Mouse (Mus musculus) left cerebral cortex, postnatal 25 days (tissue): ENCODE data around the gene Map2k4. TPM values are rescaled to one million over a fixed set of nuclear protein-coding genes. Genes with fewer than 3 reads are reported as not detected.

ENCODE experiments used
- DNase-seq, 2 experiments: peaks; one replicate each; pipeline ENCODE4 v3.0.0; 2022; ENCODE audit warnings: low spot score in 2 of 2, mixed read lengths in 1 of 2
- intact Hi-C: fragments of 180-260 bp; cut with DNase I; formaldehyde crosslinking; loops from one replicate; pipeline ENCODE4 v1.15.1; 2025
- total RNA-seq, 2 experiments: library from RNA; stranded (reverse); gene quantifications; 2 replicates each; pipeline ENCODE4 v1.2.3; 2021

The Map2k4 gene
- 100 to 1,000 TPM; 192 to 196 TPM for total RNA-seq

DNA sequence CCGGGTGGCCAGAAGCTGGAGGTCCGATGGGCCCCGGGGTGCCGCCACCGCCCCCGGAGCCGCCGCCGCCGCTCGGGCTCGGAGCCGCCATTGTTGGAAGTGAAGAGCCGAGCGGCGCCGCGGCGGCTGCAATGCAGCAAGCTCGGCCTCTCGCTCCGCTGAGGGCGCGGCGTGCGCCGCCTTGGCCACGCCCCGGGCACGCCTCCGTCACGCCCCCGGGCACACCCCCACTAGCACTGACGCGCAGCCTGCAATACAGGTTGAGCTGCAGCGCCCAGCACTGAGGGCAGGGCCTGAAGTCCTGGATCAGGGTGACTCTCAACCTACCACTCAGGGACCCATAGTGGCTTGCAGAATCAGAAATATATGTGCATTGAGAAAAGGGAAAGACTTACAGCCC, at the start of gene Map2k4:
Gene Map2k4, minus strand, starts transcription at position 144 of the 400 bp plus-strand sequence.
- peak; percentile 91 to 92 for DNase-seq
- intact Hi-C loops = no loop called here

DNA sequence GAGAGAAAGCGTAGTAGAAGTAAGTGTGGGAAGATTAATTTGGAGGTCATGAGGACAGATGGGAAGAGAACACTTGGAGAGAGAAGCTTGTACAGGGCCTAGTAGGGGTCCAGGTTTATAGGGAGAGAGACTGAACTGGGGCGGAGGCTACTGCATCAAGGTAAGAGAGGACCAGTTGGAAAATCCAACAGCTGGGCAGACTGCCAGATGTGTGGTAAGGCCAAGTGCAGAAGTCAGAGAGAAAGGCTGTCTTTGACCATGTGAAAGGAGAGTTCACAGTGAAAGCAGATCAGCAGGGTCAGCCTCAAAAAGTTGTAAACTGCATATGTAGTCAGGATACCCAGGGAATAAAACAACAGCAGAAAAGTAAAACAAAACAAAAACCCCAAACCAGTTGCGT, 36.5 kb upstream of the Map2k4 start:
- intact Hi-C loops = no loop called here
- no peak for DNase-seq

DNA sequence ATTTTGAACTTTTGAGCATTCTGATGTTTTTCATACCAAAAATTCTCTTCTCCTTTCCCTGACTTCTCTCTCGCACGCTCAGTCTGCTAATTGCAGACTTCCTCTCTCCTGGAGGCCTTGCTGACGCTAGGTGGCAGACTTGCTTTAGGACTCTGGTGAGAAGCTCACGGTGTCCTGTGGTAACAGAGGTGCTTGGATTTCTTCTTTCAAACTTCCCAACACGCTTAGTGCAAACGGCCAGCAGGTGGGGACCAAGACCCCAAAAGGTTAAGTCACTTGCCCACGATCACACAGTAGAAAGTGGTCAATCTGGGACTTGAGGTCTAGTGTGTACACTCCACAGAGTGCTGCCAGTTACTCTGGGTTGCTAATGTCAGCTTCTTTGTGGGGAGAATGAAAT, 32.8 kb upstream of the Map2k4 start:
- DNase-seq = peak; percentile 70 to 77

DNA sequence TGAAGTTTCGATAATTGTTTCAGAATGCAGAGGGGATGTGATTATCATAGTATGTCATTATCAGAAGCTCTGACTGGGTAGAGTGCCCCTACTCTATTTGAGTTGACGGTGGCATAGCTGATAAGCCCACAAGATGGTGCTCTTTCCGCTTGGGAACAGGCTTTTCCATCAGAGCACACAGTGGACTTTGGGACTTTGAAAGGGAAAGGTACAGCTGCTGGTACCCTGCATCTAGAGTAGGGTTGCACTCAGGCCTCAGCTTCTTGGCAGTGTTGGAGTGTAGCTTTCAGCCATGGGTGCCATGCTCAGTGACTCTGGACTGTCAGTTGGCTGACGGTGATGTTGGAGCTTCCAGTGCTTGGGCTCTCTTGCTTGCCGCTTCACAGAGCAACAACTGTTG, 32.2 kb upstream of the Map2k4 start:
- intact Hi-C loops = loop anchor here (2.0 kb wide), 2 partner anchors 1051 to 1079 kb away; no protein-coding TSS in a partner anchor
- peak in 1 of 2 experiments; percentile 21 for DNase-seq

More for the DNA sequence above, 32.8 kb upstream of the Map2k4 start:
- intact Hi-C loops = loop anchor here (2.0 kb wide), 2 partner anchors 1050 to 1078 kb away; no protein-coding TSS in a partner anchor

DNA sequence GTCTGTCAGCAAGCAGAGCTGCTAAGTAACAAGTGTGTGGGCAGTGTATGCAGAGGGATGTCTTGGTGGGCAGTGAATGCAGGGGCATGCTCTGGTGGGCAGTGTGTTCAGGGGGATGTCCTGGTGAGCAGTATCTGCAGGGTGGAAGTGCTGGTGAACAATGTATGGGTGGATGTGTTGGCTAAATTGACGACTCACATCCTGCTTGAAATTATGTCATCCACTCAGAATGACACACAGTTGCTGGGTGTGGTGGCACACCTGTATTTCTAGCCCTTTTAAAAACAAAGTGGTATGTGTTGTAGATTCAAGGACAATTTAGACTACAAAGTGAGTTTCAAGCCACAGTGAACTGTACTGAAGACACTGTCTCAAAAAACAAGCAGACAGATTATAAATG, 30.1 kb upstream of the Map2k4 start:
- intact Hi-C loops = no loop called here
- DNase-seq = no peak

DNA sequence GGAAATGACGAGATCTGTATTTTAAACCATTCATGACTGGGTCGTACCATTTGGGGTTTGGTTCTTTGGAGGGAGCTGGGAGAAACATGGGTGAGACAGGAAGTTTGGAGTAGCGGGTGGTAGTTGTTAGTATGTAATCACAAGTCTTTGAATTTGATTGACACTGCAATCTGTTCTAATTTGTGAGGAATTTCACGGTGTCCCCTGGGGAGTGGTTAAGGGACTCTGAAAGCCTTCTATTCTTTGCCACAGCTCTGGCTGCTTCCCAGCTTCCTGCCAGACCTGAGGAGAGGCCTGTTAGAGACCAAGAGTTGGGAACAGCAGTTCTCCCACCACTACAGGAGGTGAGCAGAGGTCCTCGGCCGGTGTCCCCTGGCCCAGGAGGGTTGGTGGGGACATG, 28.1 kb upstream of the Map2k4 start:
- no peak for DNase-seq
- intact Hi-C loops = no loop called here

DNA sequence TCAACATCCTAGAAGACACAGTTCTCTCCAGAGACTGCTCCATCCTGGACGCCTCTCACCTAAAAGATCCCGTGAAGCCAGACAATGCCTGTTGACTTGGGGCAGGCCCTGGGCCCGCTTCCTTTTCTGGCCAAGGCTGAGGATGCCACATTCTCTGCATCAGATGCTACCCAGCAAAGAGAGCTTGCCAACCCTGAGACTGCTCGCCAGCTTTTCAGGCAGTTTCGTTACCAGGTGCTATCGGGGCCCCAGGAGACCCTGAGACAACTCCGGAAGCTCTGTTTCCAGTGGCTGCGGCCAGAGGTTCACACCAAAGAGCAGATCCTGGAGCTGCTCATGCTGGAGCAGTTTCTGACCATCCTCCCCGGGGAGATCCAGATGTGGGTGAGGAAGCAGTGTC, 26.3 kb upstream of the Map2k4 start:
- DNase-seq = no peak
- intact Hi-C loops = no loop called here

DNA sequence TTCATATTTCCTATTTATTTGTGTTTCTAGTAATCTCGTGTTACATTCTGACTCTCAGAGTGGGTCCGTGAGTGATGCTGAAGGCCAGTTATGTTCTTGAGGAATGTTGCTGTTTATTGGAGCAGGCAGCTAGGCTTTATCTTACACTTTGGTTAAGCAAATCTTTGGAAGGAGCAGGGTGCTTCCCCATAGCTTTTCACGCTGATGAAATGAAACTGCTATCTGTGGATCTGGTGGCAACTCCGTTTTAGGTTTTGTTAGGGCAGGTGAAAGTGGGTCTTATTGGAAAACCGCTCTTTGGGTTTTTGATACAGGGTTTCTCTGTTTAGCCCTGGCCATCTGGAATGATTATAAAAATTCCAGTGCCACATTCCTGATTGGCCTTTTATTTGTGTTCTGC, 24.0 kb upstream of the Map2k4 start:
- DNase-seq = no peak
- intact Hi-C loops = no loop called here

DNA sequence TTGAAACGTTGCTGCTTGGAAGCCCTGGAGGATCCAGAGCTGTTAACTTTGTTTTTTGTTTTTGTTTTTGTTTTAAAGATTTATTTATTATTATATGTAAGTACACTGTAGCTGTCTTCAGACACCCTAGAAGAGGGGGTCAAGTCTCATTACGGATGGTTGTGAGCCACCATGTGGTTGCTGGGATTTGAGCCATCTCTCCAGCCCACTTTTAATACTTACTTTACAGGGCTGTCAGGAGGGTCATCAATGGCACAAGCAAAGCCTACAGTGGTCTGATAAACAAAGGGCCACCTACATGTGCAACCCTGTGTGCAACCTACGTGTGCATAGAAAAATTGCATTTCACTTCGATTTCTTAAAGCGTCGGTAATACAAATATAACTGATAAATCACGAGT, 19.5 kb upstream of the Map2k4 start:
- intact Hi-C loops = no loop called here
- DNase-seq = no peak

DNA sequence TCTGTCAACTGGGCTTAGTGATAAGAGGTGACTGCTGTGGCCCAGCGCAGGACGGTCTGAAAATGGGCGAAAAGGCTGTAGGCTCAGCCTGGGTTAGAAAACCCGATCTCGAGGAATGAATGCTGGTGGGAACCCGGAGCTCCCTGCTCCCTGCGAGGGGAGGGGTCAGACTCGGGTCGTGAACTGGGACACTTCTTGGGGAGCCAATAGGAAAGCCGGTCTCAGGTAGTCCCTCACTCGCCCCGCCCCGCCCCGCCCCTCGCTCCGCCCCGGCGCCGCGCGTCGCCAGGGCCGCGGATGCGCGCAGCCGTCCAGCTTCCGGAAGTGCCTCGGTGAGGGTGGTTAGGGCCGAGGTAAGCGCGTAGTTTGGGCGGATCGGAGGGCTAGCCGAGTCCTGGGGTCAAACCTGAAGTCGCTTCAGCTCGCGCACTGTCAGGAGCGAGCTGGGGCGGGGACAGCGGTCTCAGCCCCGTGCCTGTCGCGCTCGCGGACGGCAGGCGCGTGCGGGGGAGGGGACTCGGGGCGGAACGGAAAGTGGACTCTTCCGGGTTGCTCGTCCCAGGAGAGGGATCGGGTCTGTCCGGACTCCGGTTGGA, 18.9 kb upstream of the Map2k4 start, which contains the start of gene Zkscan6:
Gene Zkscan6, plus strand, starts transcription at position 267 of the 596 bp plus-strand sequence.
- peak; percentile 79 to 89 for DNase-seq
- intact Hi-C loops = no loop called here

DNA sequence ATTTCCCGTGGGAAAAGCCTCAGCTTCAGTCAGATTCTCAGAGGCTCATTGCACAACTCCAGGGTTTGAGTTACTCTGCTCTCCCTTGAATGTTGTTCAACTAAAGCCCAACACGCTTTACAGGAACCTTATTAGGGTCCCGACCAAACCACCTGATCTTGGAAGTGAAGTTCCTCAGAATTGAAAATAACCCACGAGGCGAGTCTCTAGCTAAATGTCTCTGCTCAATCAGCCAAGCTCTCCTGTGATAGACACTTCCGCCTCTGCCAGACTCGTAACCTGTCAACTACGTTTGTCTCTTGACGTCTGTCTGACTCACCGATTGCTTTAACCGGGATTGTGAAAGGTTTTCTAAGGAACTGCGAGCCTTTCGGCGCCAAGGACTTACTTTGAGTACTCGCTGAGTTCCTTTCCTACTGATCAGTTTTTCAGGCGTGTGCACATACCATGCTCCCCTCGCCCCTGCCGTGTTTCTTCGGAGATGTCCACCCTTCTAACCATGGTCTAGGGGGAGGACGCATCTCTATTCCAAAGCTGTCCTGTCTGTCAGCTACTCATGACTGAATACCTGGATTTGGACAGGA, 18.3 kb upstream of the Map2k4 start:
- intact Hi-C loops = no loop called here

DNA sequence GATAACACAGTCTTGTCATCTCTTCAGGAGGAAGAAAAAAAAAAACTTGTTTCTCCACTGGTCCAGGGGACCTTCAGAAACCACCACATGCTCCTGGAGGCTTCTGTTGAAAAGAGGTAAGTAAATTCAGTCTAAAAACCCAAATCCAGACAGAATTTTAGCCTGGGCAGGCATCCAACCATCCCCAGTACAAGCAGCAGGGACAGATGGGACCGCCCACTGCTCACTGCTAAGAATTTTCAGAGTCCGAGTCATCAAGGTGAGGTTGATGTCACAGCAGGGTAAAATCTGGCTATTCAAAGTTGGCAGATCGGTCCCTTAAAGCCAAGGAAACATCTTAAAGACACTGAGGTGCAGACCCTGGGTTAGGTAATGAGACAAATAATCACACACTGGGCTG, 13.8 kb upstream of the Map2k4 start:
- intact Hi-C loops = no loop called here
- peak; percentile 79 to 96 for DNase-seq

More for the DNA sequence above, 18.3 kb upstream of the Map2k4 start:
- DNase-seq = peak; percentile 19 to 63

DNA sequence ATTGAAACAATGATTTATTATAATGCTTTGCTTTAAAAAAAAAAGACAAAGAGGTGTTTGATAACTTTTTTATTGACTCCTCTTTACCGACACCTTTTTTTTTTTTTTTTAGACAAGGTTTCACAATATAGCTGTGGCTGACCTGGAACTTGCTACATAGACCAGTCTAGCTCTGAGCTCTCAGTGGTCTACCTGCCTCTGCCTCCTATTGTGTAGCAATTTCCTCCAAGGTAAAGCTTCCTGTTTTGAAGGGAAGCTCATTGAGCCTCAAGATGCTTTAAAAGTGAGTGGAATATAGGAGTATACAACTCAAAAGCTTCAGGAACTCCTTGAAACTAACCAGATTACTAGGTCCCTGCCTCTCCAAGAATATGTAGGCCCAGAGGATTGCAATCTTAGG, 7.8 kb upstream of the Map2k4 start:
- intact Hi-C loops = no loop called here
- DNase-seq = no peak

DNA sequence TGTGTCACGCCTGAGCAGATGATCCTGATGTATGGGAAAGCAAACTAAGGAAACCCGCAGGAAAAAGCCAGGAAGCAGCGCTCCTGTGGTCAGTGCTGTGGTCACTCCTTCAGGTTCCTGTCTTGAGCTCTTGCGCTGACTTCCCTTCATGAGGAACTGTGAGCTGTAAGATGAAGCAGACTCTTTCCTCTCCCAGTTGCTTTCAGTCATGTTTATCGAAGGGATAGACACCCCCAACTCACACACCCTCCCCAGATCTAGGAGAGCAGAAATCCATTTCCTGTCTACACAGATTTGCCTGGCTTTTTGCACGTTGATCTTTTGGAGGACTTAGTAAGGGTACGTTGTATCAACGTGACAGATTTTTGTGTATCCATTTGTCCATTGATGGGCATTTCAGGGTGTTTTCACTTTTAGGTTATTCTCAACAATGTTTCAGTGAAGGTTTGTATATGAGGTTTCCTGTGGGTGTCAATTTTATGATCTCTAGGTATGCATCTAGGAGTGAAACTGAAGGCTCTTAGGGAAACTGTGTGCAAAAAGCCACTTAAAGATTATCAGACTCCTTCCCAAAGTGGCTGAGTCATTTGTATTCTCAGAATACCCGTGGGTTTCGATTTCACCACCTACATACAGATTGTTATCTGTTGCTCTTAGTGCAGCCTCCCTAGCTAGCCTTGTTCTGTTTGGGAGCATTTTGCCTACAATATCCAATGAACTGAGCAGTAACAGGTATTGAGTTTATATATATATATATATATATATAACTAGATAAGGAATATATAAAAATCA, 6.5 kb upstream of the Map2k4 start:
- DNase-seq = no peak
- intact Hi-C loops = no loop called here

DNA sequence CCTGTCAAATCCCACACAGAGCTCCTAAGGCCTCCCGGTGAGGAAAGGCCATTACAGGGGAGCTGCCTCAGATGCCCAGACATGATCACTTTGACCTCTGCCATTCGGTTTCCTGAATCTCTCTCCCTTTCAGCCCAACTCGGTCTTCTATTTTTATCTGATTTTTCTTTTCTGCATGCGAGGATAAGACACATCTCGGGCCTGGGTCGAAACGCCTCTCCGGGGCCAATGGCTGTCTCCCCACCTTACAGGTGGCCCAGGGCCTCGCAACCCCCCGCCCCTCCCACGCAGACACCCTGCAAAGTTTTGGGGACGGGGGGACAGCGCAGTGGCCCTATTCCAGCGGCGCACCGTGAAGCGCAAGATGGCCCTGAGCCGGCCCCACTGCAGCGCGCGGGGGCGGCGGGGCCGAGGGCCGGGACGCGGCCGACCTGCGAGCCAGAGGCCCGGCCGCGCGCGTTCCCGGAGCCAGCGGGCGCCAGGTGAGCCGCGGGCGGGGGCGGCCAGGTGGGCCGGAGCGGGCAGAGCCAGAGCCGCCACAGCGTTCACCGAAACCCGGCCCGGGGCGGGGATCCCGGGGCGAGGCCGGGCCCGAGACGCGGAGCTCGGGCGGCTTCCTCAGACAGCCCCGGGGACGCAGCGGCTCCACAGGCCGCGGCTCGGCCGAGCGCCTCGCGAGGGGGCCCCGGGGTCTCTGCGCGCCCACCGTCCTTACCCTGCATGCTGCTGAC, 511 bp downstream of the Map2k4 start:
- DNase-seq = peak in 1 of 2 experiments; percentile 24
- intact Hi-C loops = no loop called here

DNA sequence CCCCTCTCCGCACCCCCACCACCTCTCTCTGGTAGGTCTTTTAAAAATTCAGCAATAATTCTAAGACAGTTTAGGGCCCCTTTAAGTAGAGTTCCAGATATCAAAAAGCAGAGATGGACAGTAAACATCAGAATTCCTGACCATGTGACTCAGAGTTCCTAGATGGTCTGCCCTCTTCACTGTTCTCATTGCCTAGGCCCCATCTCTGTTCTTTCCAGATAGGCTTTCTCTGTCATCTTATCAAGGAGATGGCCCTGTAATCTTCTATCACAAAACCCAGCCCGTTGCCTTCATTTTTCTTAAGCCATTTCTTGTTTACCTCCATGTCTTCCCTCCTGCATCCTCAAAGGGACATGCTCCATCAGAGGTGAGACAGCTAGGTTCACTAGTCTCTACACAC, 1.9 kb downstream of the Map2k4 start:
- no peak for DNase-seq
- intact Hi-C loops = no loop called here

DNA sequence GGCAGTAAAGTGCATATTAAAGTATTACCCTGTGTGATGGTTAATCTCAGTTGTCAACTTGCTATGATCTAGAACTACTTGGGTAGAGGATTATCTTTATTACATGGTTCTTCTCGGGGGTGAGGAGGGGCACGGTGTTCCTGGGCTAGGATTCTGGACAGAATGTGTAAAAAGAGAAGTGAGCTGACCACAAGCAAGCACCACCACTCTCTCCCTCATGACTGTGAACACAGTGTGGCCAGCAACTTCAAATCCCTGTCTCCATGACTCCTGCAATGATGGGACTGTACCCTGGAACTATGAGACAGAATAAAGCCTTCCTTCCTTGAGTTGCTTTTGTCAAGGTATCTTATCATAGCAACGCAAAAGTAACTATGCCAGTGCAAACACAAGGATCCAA, 6.5 kb downstream of the Map2k4 start:
- DNase-seq = no peak
- intact Hi-C loops = no loop called here

DNA sequence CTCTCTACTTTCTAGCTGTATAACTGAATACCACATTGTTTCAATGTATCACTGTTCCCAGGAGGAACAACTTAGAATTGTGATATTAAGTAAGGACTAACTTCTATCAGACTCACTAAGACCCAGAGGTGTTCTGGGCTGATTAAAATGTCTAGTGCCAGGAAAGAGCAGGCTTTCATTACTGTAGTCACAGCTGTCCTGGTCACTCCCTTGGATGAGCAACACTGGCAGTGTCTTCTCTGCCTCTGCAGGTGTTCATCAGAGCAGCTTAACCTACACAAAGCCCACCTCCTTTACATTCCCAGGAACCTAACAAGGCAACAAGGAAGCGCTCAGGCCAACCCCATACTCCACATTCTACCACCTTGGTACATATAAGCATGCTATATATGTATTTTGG, 8.5 kb downstream of the Map2k4 start:
- no peak for DNase-seq
- intact Hi-C loops = no loop called here

DNA sequence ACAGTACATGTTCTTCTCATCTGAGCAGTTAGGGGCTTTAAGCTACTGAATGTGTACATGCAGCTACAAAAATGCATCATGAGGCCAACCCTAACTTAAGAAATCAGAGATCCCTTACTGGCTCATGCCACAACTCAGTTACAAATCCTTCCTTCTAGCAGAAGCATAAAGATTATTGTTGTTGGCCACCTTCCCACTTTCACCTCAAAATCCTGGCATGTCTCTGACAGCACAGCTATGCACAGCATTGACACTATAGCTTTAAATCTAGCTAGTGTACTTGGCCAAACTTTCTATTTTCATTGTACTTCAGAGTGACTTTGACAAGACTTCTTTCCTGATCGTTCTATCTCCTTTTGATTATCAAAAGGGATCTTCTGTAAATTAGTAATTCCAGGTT, 9.0 kb downstream of the Map2k4 start:
- intact Hi-C loops = no loop called here
- peak in 1 of 2 experiments; percentile 22 for DNase-seq

DNA sequence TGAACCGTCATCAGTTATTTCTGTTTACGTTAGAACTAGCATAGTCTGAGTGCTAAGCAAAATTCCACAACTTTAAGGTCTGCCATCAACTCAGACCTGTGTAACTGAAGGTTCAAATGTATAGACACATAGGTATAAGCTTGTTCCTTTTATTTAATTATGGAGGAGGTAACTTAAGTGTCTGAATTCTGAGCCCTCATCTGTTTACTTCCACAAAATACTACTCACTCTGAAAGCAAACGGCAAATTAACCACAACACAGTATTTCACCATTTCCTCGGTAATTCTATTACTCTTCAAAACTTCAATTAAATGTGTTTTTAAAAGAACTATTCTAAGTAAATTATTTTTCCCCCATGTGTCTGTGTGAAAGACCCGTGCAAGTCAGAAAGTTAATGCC, 10.3 kb downstream of the Map2k4 start:
- intact Hi-C loops = no loop called here
- DNase-seq = no peak
